In the genomic region with DNA sequence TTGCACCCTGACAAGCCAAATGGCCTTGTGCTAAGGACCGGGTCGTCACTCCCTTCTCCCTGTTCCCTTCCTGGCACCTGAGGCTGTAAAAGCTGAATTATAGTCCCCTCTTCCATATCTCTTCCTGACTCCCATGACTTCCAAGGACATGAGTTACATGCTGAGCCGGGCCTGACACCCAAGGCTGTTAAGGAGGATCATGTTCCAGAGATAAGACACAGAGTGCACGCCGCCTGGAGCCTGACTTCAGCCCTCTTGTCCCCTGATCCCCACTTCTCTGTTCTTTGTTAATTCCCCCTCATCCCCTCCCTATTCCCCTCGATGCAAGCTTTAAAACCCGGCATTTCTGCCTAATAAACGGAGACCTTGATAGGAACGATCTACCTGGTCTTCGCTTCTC, we compare ENCODE assay signal across 22 mouse cellular contexts.
"Had no signal": no experiment of that assay in that cellular context is flagged by ENCODE, and none has a peak within 500 bp of the region (broad histone marks: within the 10 kb centered on the region; RNA-seq: fewer than 3 reads in every experiment).

No protein-coding gene starts in this region.

- H3K4me3 ChIP-seq: limb, embryonic 10.5 days; limb, embryonic 13.5 days; liver, embryonic 13.5 days; midbrain, embryonic 12.5 days; midbrain, embryonic 15.5 days; neural tube, embryonic 12.5 days; neural tube, embryonic 15.5 days; stomach, embryonic 15.5 days had no signal

- H3K27ac ChIP-seq: limb, embryonic 10.5 days; limb, embryonic 13.5 days; liver, embryonic 13.5 days; macrophage; midbrain, embryonic 12.5 days; midbrain, embryonic 15.5 days; neural tube, embryonic 12.5 days; neural tube, embryonic 15.5 days; stomach, embryonic 15.5 days had no signal

- H3K4me1 ChIP-seq: limb, embryonic 10.5 days; limb, embryonic 13.5 days; liver, embryonic 13.5 days; midbrain, embryonic 12.5 days; midbrain, embryonic 15.5 days; neural tube, embryonic 12.5 days; neural tube, embryonic 15.5 days; stomach, embryonic 15.5 days had no signal

- DNase-seq: kidney, adult 18-20 months; kidney, adult 9 months; kidney, postnatal 14 days; kidney, postnatal 4 days; layer of hippocampus, adult 9-11 months; liver; liver, embryonic 13.5 days; lung, adult 2 months; retina, postnatal 1 day; right cerebral cortex, postnatal 25 days; spleen, adult 18-20 months; thymus, adult 2 months; thymus, postnatal 14 days; thymus, postnatal 4 days had no signal
